Mouse (Mus musculus): ENCODE data around the gene Gabpb2. TPM values are rescaled to one million over a fixed set of nuclear protein-coding genes. Genes with fewer than 3 reads are reported as not detected.

Gene Gabpb2
- polyA plus RNA-seq, 2 experiments = 5.1 to 14.3 TPM

- Histone ChIP-seq H3K27ac (no peak overlapping the region), H3K27me3 (ENCODE audit: control insufficient read depth, insufficient read depth, low read length) (no peaks in the 10 kb centered on the region), H3K36me3 (replicated peaks; ENCODE audit: control insufficient read depth, insufficient read depth, low read depth) (peaks cover 89% of the 10 kb centered on the region), H3K4me2 (ENCODE audit: low read depth) (no peak overlapping the region), H3K9ac (replicated peaks) (no peak overlapping the region), H3K4me3 (ENCODE audit: insufficient read depth in 1 of 2, low read depth in 2 of 2, low read length in 2 of 2) (no peak overlapping the region), H3K4me1 (replicated peaks; ENCODE audit: control insufficient read depth in 2 of 2, insufficient read depth in 2 of 2, low read length in 1 of 2) (no peaks in the 10 kb centered on the region), H3K9me3 (ENCODE audit: control insufficient read depth, low read length) (no peaks in the 10 kb centered on the region)
- DNase-seq (ENCODE audit: low read depth in 3 of 3, low spot score in 3 of 3) (no peak), ATAC-seq (ENCODE audit: insufficient read depth) (no peak)
- WGBS (ENCODE audit: insufficient replicate concordance) = 65% methylated on average over 1 of the region's 1 CpGs
- TF ChIP-seq CTCF (IDR thresholded peaks at IDR 0.05; ENCODE audit: low read depth) = no peak
- TF ChIP-seq EP300 (IDR thresholded peaks at IDR 0.05; ENCODE audit: low read depth) = no peak
Observed at GRCm38 (mm10) chr3:95199101-95199500, 18.6 kb downstream of the Gabpb2 start.

- no peaks in the 10 kb centered on the region for H3K27me3 ChIP-seq (ENCODE audit: control insufficient read depth, insufficient read depth, low read length)
- 71% methylated on average over 2 of the region's 2 CpGs for WGBS (ENCODE audit: insufficient replicate concordance)
- no peaks in the 10 kb centered on the region for H3K9me3 ChIP-seq (ENCODE audit: control insufficient read depth, low read length)
- H3K9ac ChIP-seq (replicated peaks) = no peak overlapping the region
- H3K4me1 ChIP-seq (replicated peaks; ENCODE audit: control insufficient read depth in 2 of 2, insufficient read depth in 2 of 2, low read length in 1 of 2) = no peaks in the 10 kb centered on the region
- DNase-seq (ENCODE audit: low read depth in 3 of 3, low spot score in 3 of 3) (no peak), ATAC-seq (ENCODE audit: insufficient read depth) (no peak)
- H3K27ac ChIP-seq = no peak overlapping the region
- H3K36me3 ChIP-seq (replicated peaks; ENCODE audit: control insufficient read depth, insufficient read depth, low read depth) = peaks cover 68% of the 10 kb centered on the region
- H3K4me2 ChIP-seq (ENCODE audit: low read depth) = no peak overlapping the region
- TF ChIP-seq CTCF (IDR thresholded peaks at IDR 0.05; ENCODE audit: low read depth) = no peak
- TF ChIP-seq EP300 (IDR thresholded peaks at IDR 0.05; ENCODE audit: low read depth) = no peak
- no peak overlapping the region for H3K4me3 ChIP-seq (ENCODE audit: insufficient read depth in 1 of 2, low read depth in 2 of 2, low read length in 2 of 2)
Observed at GRCm38 (mm10) chr3:95195772-95196171, 21.9 kb downstream of the Gabpb2 start.

GRCm38 (mm10) chr3:95194721-95195135 lies 23.0 kb downstream of the Gabpb2 start:
- peaks cover 67% of the 10 kb centered on the region for H3K36me3 ChIP-seq (replicated peaks; ENCODE audit: control insufficient read depth, insufficient read depth, low read depth)

GRCm38 (mm10) chr3:95186888-95187287 lies 30.8 kb downstream of the Gabpb2 start:
- WGBS (ENCODE audit: insufficient replicate concordance) = 86% methylated on average over 6 of the region's 6 CpGs
- no peak for TF ChIP-seq EP300 (IDR thresholded peaks at IDR 0.05; ENCODE audit: low read depth)
- TF ChIP-seq CTCF (IDR thresholded peaks at IDR 0.05; ENCODE audit: low read depth) = no peak

More at GRCm38 (mm10) chr3:95194721-95195135, 23.0 kb downstream of the Gabpb2 start:
- H3K4me2 ChIP-seq (ENCODE audit: low read depth) = no peak overlapping the region
- no peak overlapping the region for H3K4me3 ChIP-seq (ENCODE audit: insufficient read depth in 1 of 2, low read depth in 2 of 2, low read length in 2 of 2)
- no peaks in the 10 kb centered on the region for H3K27me3 ChIP-seq (ENCODE audit: control insufficient read depth, insufficient read depth, low read length)
- H3K9ac ChIP-seq (replicated peaks) = no peak overlapping the region
- 84% methylated on average over 6 of the region's 6 CpGs for WGBS (ENCODE audit: insufficient replicate concordance)
- DNase-seq (ENCODE audit: low read depth in 3 of 3, low spot score in 3 of 3) (no peak), ATAC-seq (ENCODE audit: insufficient read depth) (no peak)
- H3K9me3 ChIP-seq (ENCODE audit: control insufficient read depth, low read length) = no peaks in the 10 kb centered on the region
- no peak overlapping the region for H3K27ac ChIP-seq
- no peaks in the 10 kb centered on the region for H3K4me1 ChIP-seq (replicated peaks; ENCODE audit: control insufficient read depth in 2 of 2, insufficient read depth in 2 of 2, low read length in 1 of 2)
- TF ChIP-seq CTCF (IDR thresholded peaks at IDR 0.05; ENCODE audit: low read depth) (no peak), EP300 (IDR thresholded peaks at IDR 0.05; ENCODE audit: low read depth) (no peak)

GRCm38 (mm10) chr3:95186100-95186499 lies 31.6 kb downstream of the Gabpb2 start:
- no peak overlapping the region for H3K4me3 ChIP-seq (ENCODE audit: insufficient read depth in 1 of 2, low read depth in 2 of 2, low read length in 2 of 2)
- H3K36me3 ChIP-seq (replicated peaks; ENCODE audit: control insufficient read depth, insufficient read depth, low read depth) = peaks cover 59% of the 10 kb centered on the region
- H3K9ac ChIP-seq (replicated peaks) = no peak overlapping the region
- 80% methylated on average over 2 of the region's 2 CpGs for WGBS (ENCODE audit: insufficient replicate concordance)
- H3K4me1 ChIP-seq (replicated peaks; ENCODE audit: control insufficient read depth in 2 of 2, insufficient read depth in 2 of 2, low read length in 1 of 2) = no peaks in the 10 kb centered on the region
- no peaks in the 10 kb centered on the region for H3K27me3 ChIP-seq (ENCODE audit: control insufficient read depth, insufficient read depth, low read length)
- H3K4me2 ChIP-seq (ENCODE audit: low read depth) = no peak overlapping the region
- H3K9me3 ChIP-seq (ENCODE audit: control insufficient read depth, low read length) = no peaks in the 10 kb centered on the region
- DNase-seq (ENCODE audit: low read depth in 3 of 3, low spot score in 3 of 3) = no peak
- no peak overlapping the region for H3K27ac ChIP-seq
- ATAC-seq (ENCODE audit: insufficient read depth) = no peak
- no peak for TF ChIP-seq CTCF (IDR thresholded peaks at IDR 0.05; ENCODE audit: low read depth)
- no peak for TF ChIP-seq EP300 (IDR thresholded peaks at IDR 0.05; ENCODE audit: low read depth)

More at GRCm38 (mm10) chr3:95186888-95187287, 30.8 kb downstream of the Gabpb2 start:
- H3K4me2 ChIP-seq (ENCODE audit: low read depth) = no peak overlapping the region
- DNase-seq (ENCODE audit: low read depth in 3 of 3, low spot score in 3 of 3) = no peak
- no peak overlapping the region for H3K4me3 ChIP-seq (ENCODE audit: insufficient read depth in 1 of 2, low read depth in 2 of 2, low read length in 2 of 2)
- ATAC-seq (ENCODE audit: insufficient read depth) = no peak
- no peak overlapping the region for H3K27ac ChIP-seq
- H3K9ac ChIP-seq (replicated peaks) = no peak overlapping the region
- H3K9me3 ChIP-seq (ENCODE audit: control insufficient read depth, low read length) = no peaks in the 10 kb centered on the region
- H3K27me3 ChIP-seq (ENCODE audit: control insufficient read depth, insufficient read depth, low read length) = no peaks in the 10 kb centered on the region
- no peaks in the 10 kb centered on the region for H3K4me1 ChIP-seq (replicated peaks; ENCODE audit: control insufficient read depth in 2 of 2, insufficient read depth in 2 of 2, low read length in 1 of 2)
- peaks cover 59% of the 10 kb centered on the region for H3K36me3 ChIP-seq (replicated peaks; ENCODE audit: control insufficient read depth, insufficient read depth, low read depth)

Data from liver, embryonic 14.5 days (tissue).